Mouse (Mus musculus): ENCODE results near the gene Tirap.

GRCm38 (mm10) chr9:35228671-35229070 is 28.6 kb upstream of the Tirap start:
- TF ChIP-seq CTCF (IDR thresholded peaks at IDR 0.05; ENCODE audit: low read depth) (no peak), EP300 (IDR thresholded peaks at IDR 0.05; ENCODE audit: low read depth) (no peak)

All from liver, postnatal 0 days (tissue).